ENCODE assay signal across 18 mouse cellular contexts in the genomic region with DNA sequence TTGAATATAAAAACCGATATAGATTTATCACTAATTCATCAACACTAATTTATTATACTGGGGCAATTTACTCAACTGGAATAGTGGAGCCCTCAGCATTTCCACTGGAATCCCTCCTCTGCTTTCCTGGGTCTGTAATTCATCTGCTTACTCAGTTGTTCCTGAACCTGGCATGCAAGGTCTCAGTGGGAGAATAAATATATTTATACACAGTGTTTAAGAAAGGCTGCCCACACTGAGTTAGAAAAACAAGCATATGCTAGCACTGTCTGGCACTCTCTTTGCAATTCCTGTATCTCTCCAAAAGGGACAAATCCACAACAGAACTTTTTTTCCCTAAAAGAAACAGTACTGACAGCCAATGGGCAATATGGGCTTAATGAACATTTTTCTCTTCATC.
"Had no signal": no experiment of that assay in that cellular context is flagged by ENCODE, and none has a peak within 500 bp of the region (broad histone marks: within the 10 kb centered on the region; RNA-seq: fewer than 3 reads in every experiment).

No protein-coding gene starts in this region.

- H3K9me3 ChIP-seq: limb, embryonic 10.5 days; limb, embryonic 13.5 days; liver, embryonic 12.5 days; liver, embryonic 15.5 days; lung, embryonic 15.5 days; midbrain, embryonic 10.5 days had no signal

- H3K27ac ChIP-seq: left cerebral cortex, adult 2 months; limb, embryonic 10.5 days; limb, embryonic 13.5 days; liver, embryonic 12.5 days; liver, embryonic 15.5 days; lung, embryonic 15.5 days; midbrain, embryonic 10.5 days had no signal

- H3K4me2 ChIP-seq: limb, embryonic 13.5 days; liver, embryonic 12.5 days; liver, embryonic 15.5 days; lung, embryonic 15.5 days had no signal

- DNase-seq: kidney, adult 18-20 months; kidney, adult 9 months; kidney, postnatal 25 days; liver; lung, adult 18-20 months; lung, postnatal 36 days; midbrain, embryonic 14.5 days; thymus, adult 18-20 months; thymus, postnatal 14 days; thymus, postnatal 4 days had no signal

- H3K36me3 ChIP-seq: limb, embryonic 10.5 days; limb, embryonic 13.5 days; liver, embryonic 12.5 days; liver, embryonic 15.5 days; lung, embryonic 15.5 days; midbrain, embryonic 10.5 days had no signal

- H3K9ac ChIP-seq: limb, embryonic 13.5 days; liver, embryonic 12.5 days; liver, embryonic 15.5 days; lung, embryonic 15.5 days had no signal

- ATAC-seq: liver, embryonic 12.5 days had no signal

- H3K4me3 ChIP-seq: left cerebral cortex, adult 2 months; limb, embryonic 10.5 days; limb, embryonic 13.5 days; liver, embryonic 12.5 days; liver, embryonic 15.5 days; lung, embryonic 15.5 days; megakaryocyte, embryonic 14.5 days; midbrain, embryonic 10.5 days had no signal

- H3K27me3 ChIP-seq: limb, embryonic 13.5 days; liver, embryonic 12.5 days; liver, embryonic 15.5 days; lung, embryonic 15.5 days; megakaryocyte, embryonic 14.5 days had no signal

- H3K4me1 ChIP-seq: limb, embryonic 10.5 days; limb, embryonic 13.5 days; liver, embryonic 12.5 days; liver, embryonic 15.5 days; lung, embryonic 15.5 days; megakaryocyte, embryonic 14.5 days had no signal
